ENCODE assay signal across 26 mouse cellular contexts in genomic region chr8:63574500-63574899, GRCm38 (mm10).
DNase-seq lines count a peak whose midpoint lies in the region; ATAC-seq and TF ChIP-seq lines count a peak whose summit lies in the region.
"Had no signal": no experiment of that assay in that cellular context is flagged by ENCODE, and none has a peak within 500 bp of the region (broad histone marks: within the 10 kb centered on the region; RNA-seq: fewer than 3 reads in every experiment).

No protein-coding gene starts in this region.

- peak; percentile 2 for DNase-seq in midbrain, embryonic 14.5 days
- no peak for DNase-seq in neural tube, embryonic 10.5 days (ENCODE audit: extremely low spot score, low spot score)
- peak; percentile 15 for DNase-seq in brain, embryonic 14.5 days (ENCODE audit: low read depth)
- DNase-seq in kidney, postnatal 10 days: no peak
- DNase-seq: adrenal gland, adult 2 months; adrenal gland, postnatal 10 days; adrenal gland, postnatal 25 days; B cell, adult 2 months; cerebellum, adult 11-12 months; cerebellum, adult 2 months; cerebellum, adult 9-10 months; cerebellum, postnatal 10 days; cerebellum, postnatal 25 days had no signal

- no peaks in the 10 kb centered on the region for H3K4me1 ChIP-seq in hindbrain, embryonic 16.5 days (ENCODE audit: control insufficient read depth, insufficient read depth, low read depth, low read length)
- no peaks in the 10 kb centered on the region for H3K4me1 ChIP-seq in hindbrain, embryonic 12.5 days
- H3K4me1 ChIP-seq in midbrain, embryonic 14.5 days (ENCODE audit: control insufficient read depth, insufficient read depth, low read length): no peaks in the 10 kb centered on the region
- H3K4me1 ChIP-seq in midbrain, embryonic 15.5 days: no peaks in the 10 kb centered on the region
- no peaks in the 10 kb centered on the region for H3K4me1 ChIP-seq in neural tube, embryonic 13.5 days (replicated peaks)
- H3K4me1 ChIP-seq: embryonic facial prominence, embryonic 10.5 days; embryonic facial prominence, embryonic 12.5 days; forebrain, embryonic 13.5 days; forebrain, embryonic 15.5 days had no signal

- no peaks in the 10 kb centered on the region for H3K36me3 ChIP-seq in hindbrain, embryonic 16.5 days (ENCODE audit: control insufficient read depth, insufficient read depth, low read length)
- H3K36me3 ChIP-seq in hindbrain, embryonic 12.5 days: no peaks in the 10 kb centered on the region
- H3K36me3 ChIP-seq in midbrain, embryonic 14.5 days (ENCODE audit: control insufficient read depth, insufficient read depth, low read length): no peaks in the 10 kb centered on the region
- no peaks in the 10 kb centered on the region for H3K36me3 ChIP-seq in midbrain, embryonic 15.5 days (replicated peaks)
- no peaks in the 10 kb centered on the region for H3K36me3 ChIP-seq in neural tube, embryonic 13.5 days
- H3K36me3 ChIP-seq: embryonic facial prominence, embryonic 10.5 days; embryonic facial prominence, embryonic 12.5 days; forebrain, embryonic 15.5 days; G1E had no signal

- H3K4me2 ChIP-seq in hindbrain, embryonic 16.5 days (ENCODE audit: low read length): no peak overlapping the region
- no peak overlapping the region for H3K4me2 ChIP-seq in hindbrain, embryonic 12.5 days (replicated peaks)
- H3K4me2 ChIP-seq in midbrain, embryonic 14.5 days (ENCODE audit: low read length): no peak overlapping the region
- no peak overlapping the region for H3K4me2 ChIP-seq in midbrain, embryonic 15.5 days
- no peak overlapping the region for H3K4me2 ChIP-seq in neural tube, embryonic 13.5 days
- H3K4me2 ChIP-seq: embryonic facial prominence, embryonic 12.5 days; forebrain, embryonic 13.5 days; forebrain, embryonic 15.5 days had no signal

- H3K9me3 ChIP-seq in hindbrain, embryonic 16.5 days (ENCODE audit: control insufficient read depth, low read length): no peaks in the 10 kb centered on the region
- no peaks in the 10 kb centered on the region for H3K9me3 ChIP-seq in hindbrain, embryonic 12.5 days (replicated peaks)
- no peaks in the 10 kb centered on the region for H3K9me3 ChIP-seq in midbrain, embryonic 14.5 days (ENCODE audit: control insufficient read depth, low read length)
- H3K9me3 ChIP-seq in midbrain, embryonic 15.5 days: no peaks in the 10 kb centered on the region
- H3K9me3 ChIP-seq in neural tube, embryonic 13.5 days: no peaks in the 10 kb centered on the region
- H3K9me3 ChIP-seq: embryonic facial prominence, embryonic 10.5 days; embryonic facial prominence, embryonic 12.5 days; forebrain, embryonic 13.5 days; forebrain, embryonic 15.5 days; G1E had no signal

- no peak overlapping the region for H3K4me3 ChIP-seq in hindbrain, embryonic 16.5 days (ENCODE audit: low read length)
- H3K4me3 ChIP-seq in hindbrain, embryonic 12.5 days: no peak overlapping the region
- no peak overlapping the region for H3K4me3 ChIP-seq in midbrain, embryonic 14.5 days (replicated peaks; ENCODE audit: low read depth, low read length)
- H3K4me3 ChIP-seq in midbrain, embryonic 15.5 days: no peak overlapping the region
- no peak overlapping the region for H3K4me3 ChIP-seq in neural tube, embryonic 13.5 days
- H3K4me3 ChIP-seq: embryonic facial prominence, embryonic 10.5 days; embryonic facial prominence, embryonic 12.5 days; forebrain, embryonic 13.5 days; forebrain, embryonic 15.5 days had no signal

- TF ChIP-seq POLR2A in brain, embryonic 14.5 days (IDR thresholded peaks at IDR 0.05; ENCODE audit: borderline replicate concordance, extremely low read depth, insufficient read depth, insufficient read length, poor library complexity, severe bottlenecking): no peak

- WGBS in hindbrain, embryonic 16.5 days: 69% methylated on average over 3 of the region's 3 CpGs
- 84% methylated on average over 3 of the region's 3 CpGs for WGBS in hindbrain, embryonic 12.5 days
- WGBS in midbrain, embryonic 14.5 days: 60% methylated on average over 3 of the region's 3 CpGs
- 70% methylated on average over 3 of the region's 3 CpGs for WGBS in midbrain, embryonic 15.5 days
- WGBS in neural tube, embryonic 13.5 days: 76% methylated on average over 3 of the region's 3 CpGs

- no peak for TF ChIP-seq CTCF in brain, embryonic 14.5 days (IDR thresholded peaks at IDR 0.05; ENCODE audit: borderline replicate concordance, extremely low read depth, insufficient read depth, insufficient read length)

- ATAC-seq in hindbrain, embryonic 16.5 days: peak; percentile 60; the same call in 1 of the 2 replicates
- ATAC-seq in hindbrain, embryonic 12.5 days (ENCODE audit: low FRiP score): no peak
- ATAC-seq in midbrain, embryonic 14.5 days (ENCODE audit: low FRiP score, low TSS enrichment): no peak
- ATAC-seq in midbrain, embryonic 15.5 days (replicated peaks): no peak
- ATAC-seq in neural tube, embryonic 13.5 days (ENCODE audit: low read depth): 0 out of 2 replicates have a peak, but pooled peaks have one; percentile 15
- ATAC-seq: activated CD4-positive, CD25-positive, alpha-beta regulatory T cell, adult 4 months; CD4-positive, CD25-positive, alpha-beta regulatory T cell, adult 4 months; forebrain, embryonic 13.5 days; forebrain, embryonic 15.5 days; Patski had no signal

- H3K27me3 ChIP-seq in hindbrain, embryonic 16.5 days (replicated peaks; ENCODE audit: control insufficient read depth, insufficient read depth, low read length): no peaks in the 10 kb centered on the region
- no peaks in the 10 kb centered on the region for H3K27me3 ChIP-seq in hindbrain, embryonic 12.5 days
- no peaks in the 10 kb centered on the region for H3K27me3 ChIP-seq in midbrain, embryonic 14.5 days (ENCODE audit: control insufficient read depth, insufficient read depth, low read length)
- no peaks in the 10 kb centered on the region for H3K27me3 ChIP-seq in midbrain, embryonic 15.5 days (replicated peaks)
- no peaks in the 10 kb centered on the region for H3K27me3 ChIP-seq in neural tube, embryonic 13.5 days
- H3K27me3 ChIP-seq: CH12.LX; embryonic facial prominence, embryonic 12.5 days; forebrain, embryonic 13.5 days; forebrain, embryonic 15.5 days; Patski had no signal

- H3K9ac ChIP-seq in hindbrain, embryonic 16.5 days (ENCODE audit: low read depth, low read length): no peak overlapping the region
- no peak overlapping the region for H3K9ac ChIP-seq in hindbrain, embryonic 12.5 days
- no peak overlapping the region for H3K9ac ChIP-seq in midbrain, embryonic 14.5 days (replicated peaks; ENCODE audit: low read length)
- H3K9ac ChIP-seq in midbrain, embryonic 15.5 days: no peak overlapping the region
- no peak overlapping the region for H3K9ac ChIP-seq in neural tube, embryonic 13.5 days
- H3K9ac ChIP-seq: embryonic facial prominence, embryonic 12.5 days; forebrain, embryonic 13.5 days; forebrain, embryonic 15.5 days had no signal

- no peak overlapping the region for H3K27ac ChIP-seq in hindbrain, embryonic 16.5 days (ENCODE audit: low read depth, low read length)
- no peak overlapping the region for H3K27ac ChIP-seq in hindbrain, embryonic 12.5 days
- H3K27ac ChIP-seq in midbrain, embryonic 14.5 days (replicated peaks; ENCODE audit: low read depth, low read length): no peak overlapping the region
- no peak overlapping the region for H3K27ac ChIP-seq in midbrain, embryonic 15.5 days
- no peak overlapping the region for H3K27ac ChIP-seq in neural tube, embryonic 13.5 days (replicated peaks)
- H3K27ac ChIP-seq: embryonic facial prominence, embryonic 10.5 days; embryonic facial prominence, embryonic 12.5 days; forebrain, embryonic 13.5 days; forebrain, embryonic 15.5 days had no signal

Comparison
In these comparisons a context has a peak if more than half of its experiments do, and no peak if none do; other contexts are left out.
1. ATAC-seq: peak in hindbrain, embryonic 16.5 days (single experiment) and neural tube, embryonic 13.5 days (single experiment); none in hindbrain, embryonic 12.5 days (single experiment), midbrain, embryonic 14.5 days (single experiment) and midbrain, embryonic 15.5 days (single experiment).
2. DNase-seq: peak in midbrain, embryonic 14.5 days (single experiment) and brain, embryonic 14.5 days (single experiment); none in neural tube, embryonic 10.5 days (single experiment) and kidney, postnatal 10 days (single experiment).